Mouse (Mus musculus) thymus, adult 2 months (tissue): Measurements from ENCODE around the gene Cast. TPM values are rescaled to one million over a fixed set of nuclear protein-coding genes. Genes with fewer than 3 reads are reported as not detected.
A peak's percentile ranks its signal among the peaks of the same experiment; 100 is the strongest.

ENCODE experiments used
- DNase-seq: peaks from one replicate; pipeline ENCODE4 v3.0.0; 2021
- H3K27ac ChIP-seq: fragments of 200-500 bp; 2 replicates; pipeline ENCODE4 v1.5.1; 2012; ENCODE audit warnings: low read length, control low read depth; ENCODE audit not compliant: control insufficient read depth, insufficient read depth
- H3K27me3 ChIP-seq: fragments of 200-500 bp; 2 replicates; pipeline ENCODE4 v1.6.1; 2012; ENCODE audit warnings: mild to moderate bottlenecking, low read length, moderate library complexity, mixed read lengths; ENCODE audit not compliant: control insufficient read depth, insufficient read depth
- H3K36me3 ChIP-seq: fragments of 200-500 bp; 2 replicates; pipeline ENCODE4 v1.6.1; 2012; ENCODE audit warnings: mild to moderate bottlenecking, low read length, moderate library complexity; ENCODE audit not compliant: control insufficient read depth, insufficient read depth
- H3K4me1 ChIP-seq: fragments of 200-500 bp; replicated peaks from 2 replicates; pipeline ENCODE4 v1.6.1; 2012; ENCODE audit warnings: low read length; ENCODE audit not compliant: control insufficient read depth, insufficient read depth
- H3K4me3 ChIP-seq: fragments of 200-500 bp; 2 replicates; pipeline ENCODE4 v1.5.1; 2012; ENCODE audit warnings: mild to moderate bottlenecking, low read length, control low read depth, moderate library complexity; ENCODE audit not compliant: control insufficient read depth, insufficient read depth
- CTCF ChIP-seq: fragments of 200-500 bp; IDR thresholded peaks from 2 replicates; pipeline ENCODE4 v1.5.1; 2012; ENCODE audit warnings: mild to moderate bottlenecking, control low read depth, low read length, moderate library complexity, borderline replicate concordance; ENCODE audit not compliant: control insufficient read depth, poor library complexity, insufficient read depth; ENCODE audit errors: extremely low read depth
- POLR2A ChIP-seq: fragments of 200-500 bp; IDR thresholded peaks from 2 replicates; pipeline ENCODE4 v1.6.1; 2012; ENCODE audit warnings: mild to moderate bottlenecking, low read length, control low read depth, moderate library complexity; ENCODE audit not compliant: control insufficient read depth, poor library complexity, insufficient read depth; ENCODE audit errors: extremely low read depth
- WGBS: fragments of 180-500 bp; shearing (Covaris S2); methylation state at CpG from one replicate; pipeline ENCODE4 v1.1.7; 2018; 5-methylcytosine and 5-hydroxymethylcytosine counted together
- polyA plus RNA-seq: library from polyadenylated mRNA; depleted of rRNA; stranded (reverse); fragments of >200 nt; gene quantifications from 2 replicates; pipeline ENCODE4 v1.2.3, GENCODE M21; 2012

Gene Cast
- polyA plus RNA-seq, 1 experiment, result 12.3 TPM

DNA sequence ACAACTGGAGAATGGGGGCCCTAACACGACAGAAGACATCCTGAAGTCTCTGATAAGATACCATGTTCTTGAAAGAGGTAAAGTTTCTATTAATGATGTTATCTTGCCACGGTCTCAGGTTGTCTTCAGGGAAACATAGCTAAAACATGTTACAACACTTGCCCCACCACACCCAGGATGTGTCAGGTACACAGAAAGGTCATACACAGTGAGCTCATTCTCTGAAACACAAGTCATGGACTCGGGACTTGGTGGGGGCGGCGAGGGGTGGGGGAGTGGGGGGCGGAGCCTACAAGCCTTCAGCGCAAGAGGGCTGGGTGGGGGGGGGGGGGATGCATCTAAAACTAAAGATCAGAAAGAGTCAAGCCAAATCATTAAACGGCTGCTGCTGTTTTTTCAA lies 38.7 kb downstream of the Cast start:
- WGBS, result 7% methylated on average over 7 of the region's 8 CpGs
- no peaks in the 10 kb centered on the region for H3K36me3 ChIP-seq
- peak overlapping the region; percentile 79 for H3K27ac ChIP-seq
- TF ChIP-seq CTCF (no peak), POLR2A (no peak)
- H3K27me3 ChIP-seq, result no peaks in the 10 kb centered on the region
- DNase-seq, result peak; percentile 16
- no peaks in the 10 kb centered on the region for H3K4me1 ChIP-seq
- no peak overlapping the region for H3K4me3 ChIP-seq

DNA sequence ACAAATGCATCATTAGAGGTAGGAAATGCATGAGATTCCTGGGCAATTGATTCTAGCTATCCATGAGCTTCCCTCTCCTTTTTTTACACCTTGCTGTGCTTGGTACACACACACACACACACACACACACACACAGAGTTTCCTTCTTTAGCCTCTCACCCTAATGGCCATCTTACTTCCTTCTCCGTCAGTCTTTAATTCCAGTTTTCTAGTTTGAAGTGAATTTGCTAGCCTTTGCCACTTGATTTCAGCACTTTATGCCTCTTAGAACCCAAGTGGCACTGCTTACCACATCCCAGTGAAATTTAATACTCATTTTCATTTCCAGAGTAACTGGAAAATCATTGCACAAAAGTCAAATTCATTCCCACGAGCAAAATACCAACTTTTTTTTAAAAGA lies 41.4 kb downstream of the Cast start:
- 83% methylated on average over 2 of the region's 2 CpGs for WGBS
- Histone ChIP-seq H3K27ac (no peak overlapping the region), H3K4me1 (no peaks in the 10 kb centered on the region), H3K36me3 (no peaks in the 10 kb centered on the region), H3K4me3 (no peak overlapping the region), H3K27me3 (no peaks in the 10 kb centered on the region)
- DNase-seq, result no peak
- TF ChIP-seq POLR2A (no peak), CTCF (no peak)

DNA sequence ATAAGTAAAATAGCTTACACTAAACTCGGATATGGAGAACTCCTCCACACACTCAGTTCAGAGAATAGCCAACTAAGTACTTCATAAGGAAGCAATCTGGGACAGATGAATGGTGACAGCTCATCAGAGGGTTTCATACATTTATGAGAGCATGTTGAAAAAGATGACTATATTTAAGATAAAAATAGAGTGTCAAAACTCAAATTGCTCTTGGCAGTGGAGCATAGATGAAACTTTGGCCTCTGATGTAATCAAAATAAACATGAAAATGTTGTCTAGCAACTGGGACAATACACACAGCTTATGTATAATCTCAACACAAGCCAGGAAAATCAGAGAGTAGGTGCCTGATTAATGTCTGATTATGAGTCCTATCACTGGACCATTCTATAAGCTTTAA lies 45.9 kb downstream of the Cast start:
- 98% methylated on average over 1 of the region's 1 CpGs for WGBS
- Histone ChIP-seq H3K4me3 (no peak overlapping the region), H3K27ac (no peak overlapping the region), H3K27me3 (no peaks in the 10 kb centered on the region), H3K4me1 (no peaks in the 10 kb centered on the region), H3K36me3 (no peaks in the 10 kb centered on the region)
- DNase-seq, result no peak
- no peak for TF ChIP-seq POLR2A
- TF ChIP-seq CTCF, result no peak

DNA sequence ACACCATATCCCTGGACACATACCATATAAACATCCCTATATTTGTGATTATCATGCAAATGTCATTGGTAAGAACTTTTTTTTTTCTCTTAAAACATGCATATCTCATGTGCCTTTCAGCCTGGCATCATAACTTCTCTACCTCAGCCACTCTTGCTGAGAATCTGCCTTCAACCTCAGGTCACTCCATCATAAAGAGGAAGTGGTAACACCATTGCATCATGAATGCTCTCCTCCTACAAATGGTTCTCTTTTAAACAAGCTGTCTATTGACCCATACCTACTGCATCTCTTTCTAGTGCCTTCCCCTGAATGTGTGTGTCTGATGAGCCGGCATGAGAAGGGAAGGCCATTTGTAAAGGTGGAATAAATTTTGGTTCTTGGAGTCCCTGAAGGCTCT lies 49.5 kb downstream of the Cast start:
- Histone ChIP-seq H3K36me3 (no peaks in the 10 kb centered on the region), H3K27me3 (no peaks in the 10 kb centered on the region), H3K4me3 (no peak overlapping the region), H3K27ac (no peak overlapping the region), H3K4me1 (no peaks in the 10 kb centered on the region)
- DNase-seq, result no peak
- 95% methylated on average over 1 of the region's 1 CpGs for WGBS
- no peak for TF ChIP-seq CTCF
- TF ChIP-seq POLR2A, result no peak

DNA sequence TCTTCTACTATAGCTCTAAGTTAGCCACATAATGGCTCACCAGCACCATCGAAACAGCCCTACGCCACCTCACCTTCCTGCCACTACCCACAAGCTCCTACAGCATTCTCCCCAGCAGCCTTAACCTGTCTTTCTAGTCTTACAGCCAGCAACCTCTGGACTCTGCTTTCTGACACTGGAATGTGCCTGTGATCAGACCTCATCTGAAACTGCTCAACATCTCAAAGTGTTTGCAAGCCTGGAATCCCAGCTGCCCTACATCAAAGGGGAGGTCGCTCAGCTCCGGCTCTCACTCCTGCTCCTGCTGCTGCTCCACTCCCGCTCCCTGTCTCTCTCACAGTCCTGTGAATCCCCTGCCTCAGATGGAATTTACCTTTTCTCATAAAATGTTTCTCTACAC lies 65.4 kb downstream of the Cast start:
- TF ChIP-seq POLR2A, result no peak
- no peak for TF ChIP-seq CTCF
- no peak for DNase-seq
- Histone ChIP-seq H3K27me3 (no peaks in the 10 kb centered on the region), H3K36me3 (peaks cover 23% of the 10 kb centered on the region), H3K4me3 (no peak overlapping the region), H3K4me1 (no peaks in the 10 kb centered on the region), H3K27ac (no peak overlapping the region)
- 94% methylated on average over 5 of the region's 5 CpGs for WGBS

DNA sequence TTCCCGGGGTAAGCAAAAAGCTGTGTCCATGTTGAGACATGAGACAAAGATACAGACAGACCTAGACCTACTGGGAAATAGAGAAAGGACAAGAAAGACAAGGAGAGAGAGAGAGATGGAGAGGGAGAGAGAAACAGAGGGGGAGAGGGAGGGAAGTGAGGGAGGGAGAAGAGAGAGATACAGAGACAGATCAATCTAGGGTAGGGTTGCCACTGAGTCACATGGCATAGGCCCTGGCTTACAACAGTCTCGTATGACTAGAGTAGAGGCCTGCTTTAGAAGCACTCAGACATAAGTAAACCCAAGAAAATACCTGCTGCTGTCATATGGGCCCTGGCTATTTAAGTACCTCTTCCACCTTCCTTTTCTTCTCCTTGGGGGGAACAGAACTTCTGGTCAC lies 72.2 kb downstream of the Cast start:
- no peak for DNase-seq
- Histone ChIP-seq H3K36me3 (peaks cover 67% of the 10 kb centered on the region), H3K27ac (no peak overlapping the region), H3K4me1 (no peaks in the 10 kb centered on the region), H3K27me3 (no peaks in the 10 kb centered on the region), H3K4me3 (no peak overlapping the region)
- TF ChIP-seq POLR2A, result no peak
- TF ChIP-seq CTCF, result no peak
- WGBS, result 97% methylated on average over 2 of the region's 2 CpGs

DNA sequence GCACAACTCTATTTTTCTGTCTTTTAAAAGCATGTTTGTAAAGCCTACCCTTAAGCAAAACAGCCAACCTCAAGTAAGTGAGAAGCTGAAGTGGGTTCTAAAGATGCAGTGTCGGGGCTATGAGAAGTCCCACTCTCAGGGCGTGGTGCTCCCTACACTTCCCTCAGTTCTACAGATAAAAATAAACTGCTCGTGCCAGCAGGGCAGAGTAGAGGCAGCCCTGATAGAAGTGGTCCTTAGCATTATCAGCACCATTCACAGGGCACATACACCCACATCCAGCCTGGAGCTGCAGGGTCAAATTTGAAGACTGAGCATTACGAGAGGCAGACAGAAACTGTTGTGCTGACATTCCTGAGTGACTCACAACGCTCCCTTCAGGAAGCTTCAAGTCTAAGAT lies 72.8 kb downstream of the Cast start:
- no peak for TF ChIP-seq CTCF
- TF ChIP-seq POLR2A, result no peak
- Histone ChIP-seq H3K27me3 (no peaks in the 10 kb centered on the region), H3K36me3 (peaks cover 63% of the 10 kb centered on the region), H3K4me1 (no peaks in the 10 kb centered on the region), H3K4me3 (no peak overlapping the region), H3K27ac (no peak overlapping the region)
- DNase-seq, result no peak
- 97% methylated on average over 5 of the region's 5 CpGs for WGBS
